Mouse (Mus musculus) telencephalon, adult 2 months (tissue): ENCODE data around the gene Fam163a.
"Not testable (repeated sequence)": the region's sequence is repeated elsewhere in the genome, so short reads cannot be mapped to it uniquely, and the experiment has no call there.

Source experiments
- DNase-seq: peaks from one replicate; pipeline ENCODE4 v3.0.0-alpha.2; 2011; ENCODE audit warnings: low read depth, low spot score

Fam163a gene

GRCm38 (mm10) chr1:156204656-156205131 is at the start of gene Fam163a:
Gene Fam163a, minus strand, starts transcription at chr1:156205026.
- DNase-seq, result no peak

- not testable (repeated sequence) for DNase-seq
These were observed 46.3 kb upstream of the Fam163a start for GRCm38 (mm10) chr1:156251096-156251495.

- no peak for DNase-seq
These were observed 43.1 kb upstream of the Fam163a start for GRCm38 (mm10) chr1:156247893-156248292.

- no peak for DNase-seq
These were observed 37.0 kb upstream of the Fam163a start for GRCm38 (mm10) chr1:156241713-156242348.

- DNase-seq, result no peak
These were observed 36.2 kb upstream of the Fam163a start for GRCm38 (mm10) chr1:156241035-156241434.

GRCm38 (mm10) chr1:156231122-156231521 is 26.3 kb upstream of the Fam163a start:
- no peak for DNase-seq

GRCm38 (mm10) chr1:156230339-156231089 is 25.7 kb upstream of the Fam163a start:
- no peak for DNase-seq

GRCm38 (mm10) chr1:156229448-156229847 is 24.6 kb upstream of the Fam163a start:
- DNase-seq, result no peak

- DNase-seq, result no peak
These were observed 23.9 kb upstream of the Fam163a start for GRCm38 (mm10) chr1:156228728-156229127.

- DNase-seq, result no peak
These were observed 22.1 kb upstream of the Fam163a start for GRCm38 (mm10) chr1:156226903-156227302.

- DNase-seq, result no peak
These were observed 17.6 kb upstream of the Fam163a start for GRCm38 (mm10) chr1:156222205-156223000.

- no peak for DNase-seq
These were observed 16.5 kb upstream of the Fam163a start for GRCm38 (mm10) chr1:156221327-156221726.

GRCm38 (mm10) chr1:156218573-156218972 is 13.7 kb upstream of the Fam163a start:
- no peak for DNase-seq

GRCm38 (mm10) chr1:156217941-156218340 is 13.1 kb upstream of the Fam163a start:
- no peak for DNase-seq

GRCm38 (mm10) chr1:156217393-156217792 is 12.6 kb upstream of the Fam163a start:
- no peak for DNase-seq

GRCm38 (mm10) chr1:156216249-156216648 is 11.4 kb upstream of the Fam163a start:
- no peak for DNase-seq

GRCm38 (mm10) chr1:156214651-156215050 is 9.8 kb upstream of the Fam163a start:
- DNase-seq, result no peak

GRCm38 (mm10) chr1:156212923-156213322 is 8.1 kb upstream of the Fam163a start:
- DNase-seq, result no peak

GRCm38 (mm10) chr1:156211809-156212317 is 7.0 kb upstream of the Fam163a start:
- DNase-seq, result no peak

GRCm38 (mm10) chr1:156205164-156205563 is 338 bp upstream of the Fam163a start:
- no peak for DNase-seq

GRCm38 (mm10) chr1:156203961-156204655 is 718 bp downstream of the Fam163a start:
- DNase-seq, result no peak
